Mouse (Mus musculus) MEL (cell line): ENCODE measurements at regions not wholly inside any gene's neighbourhood (a gene's known extent, or its start where the extent isn't known, plus 50 kb on each side); places are given as distances from the start of the nearest gene placed in this dataset.

Experiments
- DNase-seq: peaks from one replicate; pipeline ENCODE4 v3.0.0; 2011; ENCODE audit warnings: low read depth, low spot score
- H3K27ac ChIP-seq: 2 replicates; pipeline ENCODE4 v1.5.1; 2012; ENCODE audit warnings: low read depth, mild to moderate bottlenecking, control low read depth, low read length, moderate library complexity; ENCODE audit not compliant: control insufficient read depth
- H3K27me3 ChIP-seq, 2 experiments: fragments of 150-350 bp in 1 of 2; sonication (generic) in 1 of 2; 2 replicates each; pipeline ENCODE4 v1.6.1; 2012; ENCODE audit warnings: low read length in 2 of 2, mild to moderate bottlenecking in 2 of 2, improper control_type of control experiment in 1 of 2, moderate library complexity in 1 of 2; ENCODE audit not compliant: insufficient read depth in 2 of 2, control insufficient read depth in 1 of 2
- H3K36me3 ChIP-seq, 2 experiments: 2 replicates each; pipeline ENCODE4 v1.6.1; 2012 to 2014; ENCODE audit warnings: low read length in 2 of 2, improper control_type of control experiment in 1 of 2, inconsistent platforms in 1 of 2, mild to moderate bottlenecking in 1 of 2; ENCODE audit not compliant: insufficient read depth in 2 of 2, control insufficient read depth in 1 of 2
- H3K4me1 ChIP-seq, 2 experiments: fragments of 150-350 bp in 1 of 2; sonication (generic) in 1 of 2; 2 replicates each; pipeline ENCODE4 v1.6.1; 2012; ENCODE audit warnings: low read length in 2 of 2, improper control_type of control experiment in 1 of 2, mild to moderate bottlenecking in 1 of 2; ENCODE audit not compliant: insufficient read depth in 2 of 2, control insufficient read depth in 1 of 2
- H3K4me3 ChIP-seq, 2 experiments: fragments of 150-350 bp in 1 of 2; sonication (generic) in 1 of 2; 2 replicates each; pipeline ENCODE4 v1.5.1; 2012; ENCODE audit warnings: low read depth in 2 of 2, low read length in 2 of 2, mild to moderate bottlenecking in 2 of 2, moderate library complexity in 2 of 2, control low read depth in 1 of 2, improper control_type of control experiment in 1 of 2; ENCODE audit not compliant: control insufficient read depth in 1 of 2, insufficient read depth in 1 of 2
- H3K79me2 ChIP-seq: 2 replicates; pipeline ENCODE4 v1.6.1; 2012; ENCODE audit warnings: mild to moderate bottlenecking, low read length, moderate library complexity; ENCODE audit not compliant: control insufficient read depth, poor library complexity, insufficient read depth
- H3K9ac ChIP-seq: 2 replicates; pipeline ENCODE4 v1.6.1; 2012; ENCODE audit warnings: low read depth, mild to moderate bottlenecking, control low read depth, low read length, moderate library complexity; ENCODE audit not compliant: control insufficient read depth, poor library complexity, severe bottlenecking
- H3K9me3 ChIP-seq: fragments of 150-350 bp; sonication (generic); replicated peaks from 2 replicates; pipeline ENCODE4 v1.6.1; 2012; ENCODE audit warnings: mild to moderate bottlenecking, low read length, improper control_type of control experiment, moderate library complexity; ENCODE audit not compliant: insufficient read depth
- BHLHE40 ChIP-seq: IDR thresholded peaks from 2 replicates; pipeline ENCODE4 v1.6.1; 2012; ENCODE audit warnings: low read depth, mild to moderate bottlenecking, inconsistent platforms, low read length, improper control_type of control experiment, borderline replicate concordance
- CHD2 ChIP-seq: IDR thresholded peaks from 2 replicates; pipeline ENCODE4 v1.6.1; 2011; ENCODE audit warnings: low read length, improper control_type of control experiment
- ELF1 ChIP-seq: IDR thresholded peaks from 2 replicates; pipeline ENCODE4 v1.6.1; 2014; ENCODE audit warnings: low read depth, mild to moderate bottlenecking, inconsistent platforms, low read length, improper control_type of control experiment, moderate library complexity
- GABPA ChIP-seq: IDR thresholded peaks from 2 replicates; pipeline ENCODE4 v1.6.1; 2012; ENCODE audit warnings: low read depth, mild to moderate bottlenecking, inconsistent platforms, low read length, improper control_type of control experiment, moderate library complexity
- JUND ChIP-seq: IDR thresholded peaks from 2 replicates; pipeline ENCODE4 v1.6.1; 2011; ENCODE audit warnings: low read depth, mild to moderate bottlenecking, improper control_type of control experiment, low read length
- KAT2A ChIP-seq: conservative IDR thresholded peaks from 2 replicates; pipeline ENCODE4 v1.6.1; 2012; ENCODE audit warnings: low read depth, low read length, improper control_type of control experiment, inconsistent platforms
- MAFK ChIP-seq: IDR thresholded peaks from 2 replicates; pipeline ENCODE4 v1.6.1; 2011; ENCODE audit warnings: low read depth, mild to moderate bottlenecking, low read length, improper control_type of control experiment, borderline replicate concordance
- MYC ChIP-seq: IDR thresholded peaks from 2 replicates; pipeline ENCODE4 v1.6.1; 2011; ENCODE audit warnings: low read depth, mild to moderate bottlenecking, low read length, improper control_type of control experiment, moderate library complexity
- NELFE ChIP-seq: IDR thresholded peaks from 2 replicates; pipeline ENCODE4 v1.6.1; 2011; ENCODE audit warnings: low read depth, low read length, improper control_type of control experiment
- NRF1 ChIP-seq: IDR thresholded peaks from 2 replicates; pipeline ENCODE4 v1.6.1; 2014; ENCODE audit warnings: low read depth, mild to moderate bottlenecking, inconsistent platforms, low read length, improper control_type of control experiment, moderate library complexity; ENCODE audit not compliant: poor library complexity, insufficient read depth, severe bottlenecking
- POLR2A ChIP-seq, 2 experiments: IDR thresholded peaks; 2 replicates each; pipeline ENCODE4 v1.6.1; 2011 to 2012; ENCODE audit warnings: low read length in 2 of 2, mild to moderate bottlenecking in 2 of 2, control low read depth in 1 of 2, improper control_type of control experiment in 1 of 2, low read depth in 1 of 2, moderate library complexity in 1 of 2; ENCODE audit not compliant: control insufficient read depth in 1 of 2, insufficient read depth in 1 of 2, poor library complexity in 1 of 2
- POLR2AphosphoS5 ChIP-seq: IDR thresholded peaks from 2 replicates; pipeline ENCODE4 v1.6.1; 2012; ENCODE audit warnings: low read depth, borderline replicate concordance, mild to moderate bottlenecking, inconsistent platforms, low read length, moderate library complexity, mixed read lengths
- RAD21 ChIP-seq: IDR thresholded peaks from 2 replicates; pipeline ENCODE4 v1.6.1; 2011; ENCODE audit warnings: mild to moderate bottlenecking, low read depth, low read length, improper control_type of control experiment
- RCOR1 ChIP-seq: IDR thresholded peaks from 2 replicates; pipeline ENCODE4 v1.6.1; 2012; ENCODE audit warnings: low read depth, mild to moderate bottlenecking, inconsistent platforms, low read length, improper control_type of control experiment
- SMC3 ChIP-seq: IDR thresholded peaks from 2 replicates; pipeline ENCODE4 v1.6.1; 2011; ENCODE audit warnings: low read depth, low read length, improper control_type of control experiment
- TAL1 ChIP-seq: IDR thresholded peaks from 2 replicates; pipeline ENCODE4 v1.6.1; 2012; ENCODE audit warnings: mild to moderate bottlenecking, inconsistent platforms, low read length, moderate library complexity, mixed read lengths
- UBTF ChIP-seq: IDR thresholded peaks from 2 replicates; pipeline ENCODE4 v1.6.1; 2012; ENCODE audit warnings: low read depth, mild to moderate bottlenecking, inconsistent platforms, low read length, improper control_type of control experiment, moderate library complexity, borderline replicate concordance; ENCODE audit not compliant: insufficient read depth
- USF1 ChIP-seq: IDR thresholded peaks from 2 replicates; pipeline ENCODE4 v1.6.1; 2014; ENCODE audit warnings: low read depth, mild to moderate bottlenecking, inconsistent platforms, low read length, improper control_type of control experiment, moderate library complexity
- USF2 ChIP-seq, 2 experiments: IDR thresholded peaks; 2 replicates each; pipeline ENCODE4 v1.6.1; 2011 to 2012; ENCODE audit warnings: improper control_type of control experiment in 2 of 2, low read length in 2 of 2, borderline replicate concordance in 1 of 2, inconsistent platforms in 1 of 2, low read depth in 1 of 2, mild to moderate bottlenecking in 1 of 2; ENCODE audit not compliant: insufficient read depth in 1 of 2
- ZKSCAN1 ChIP-seq: IDR thresholded peaks from 2 replicates; pipeline ENCODE4 v1.6.1; 2012; ENCODE audit warnings: low read depth, mild to moderate bottlenecking, inconsistent platforms, low read length, improper control_type of control experiment, moderate library complexity
- ZMIZ1 ChIP-seq: IDR thresholded peaks from 2 replicates; pipeline ENCODE4 v1.6.1; 2012; ENCODE audit warnings: low read depth, mild to moderate bottlenecking, inconsistent platforms, low read length, improper control_type of control experiment, moderate library complexity
- ZNF384 ChIP-seq: IDR thresholded peaks from 2 replicates; pipeline ENCODE4 v1.6.1; 2012; ENCODE audit warnings: low read depth, mild to moderate bottlenecking, inconsistent platforms, low read length, improper control_type of control experiment

- H3K27me3 ChIP-seq, result no peaks in the 10 kb centered on the region
- no peak overlapping the region for H3K9ac ChIP-seq
- H3K4me3 ChIP-seq, result no peak overlapping the region
- no peaks in the 10 kb centered on the region for H3K36me3 ChIP-seq
- TF ChIP-seq TAL1 (no peak), BHLHE40 (no peak), ZMIZ1 (no peak), USF2 (IDR thresholded peaks at IDR 0.05; ENCODE audit: borderline replicate concordance in 1 of 2, insufficient read depth in 1 of 2, low read depth in 1 of 2, low read length in 2 of 2) (no peak), ZKSCAN1 (no peak), USF1 (no peak), RAD21 (no peak), JUND (no peak), MAFK (no peak), NRF1 (no peak), POLR2AphosphoS5 (no peak), ELF1 (no peak), ZNF384 (no peak), KAT2A (no peak)
- H3K27ac ChIP-seq, result no peak overlapping the region
- no peaks in the 10 kb centered on the region for H3K9me3 ChIP-seq
- no peak for DNase-seq
- H3K79me2 ChIP-seq, result no peaks in the 10 kb centered on the region
- no peaks in the 10 kb centered on the region for H3K4me1 ChIP-seq
Measured at GRCm38 (mm10) chr14:76918091-76918490, 118.5 kb upstream of the Ccdc122 start.

- H3K79me2 ChIP-seq, result no peaks in the 10 kb centered on the region
- no peak overlapping the region for H3K9ac ChIP-seq
- H3K4me3 ChIP-seq, result no peak overlapping the region
- TF ChIP-seq ELF1 (no peak), NELFE (no peak), RCOR1 (no peak), POLR2AphosphoS5 (no peak), GABPA (no peak), TAL1 (no peak), POLR2A (IDR thresholded peaks at IDR 0.05; ENCODE audit: control insufficient read depth in 1 of 2, insufficient read depth in 1 of 2, low read depth in 1 of 2, low read length in 2 of 2, poor library complexity in 1 of 2) (no peak), MYC (no peak), CHD2 (no peak), USF1 (no peak), UBTF (no peak), SMC3 (no peak)
- H3K27me3 ChIP-seq, result no peaks in the 10 kb centered on the region
- H3K4me1 ChIP-seq, result no peaks in the 10 kb centered on the region
- DNase-seq, result no peak
- no peak overlapping the region for H3K27ac ChIP-seq
- no peaks in the 10 kb centered on the region for H3K36me3 ChIP-seq
- H3K9me3 ChIP-seq, result no peaks in the 10 kb centered on the region
Measured at GRCm38 (mm10) chr14:76917139-76917929, 119.2 kb upstream of the Ccdc122 start.
